Mouse (Mus musculus) retina, postnatal 1 day (tissue): ENCODE measurements at regions not wholly inside any gene's neighbourhood (a gene's known extent, or its start where the extent isn't known, plus 50 kb on each side); places are given as distances from the start of the nearest gene placed in this dataset.

Source experiments
- DNase-seq: peaks from one replicate; pipeline ENCODE4 v3.0.0-alpha.2; 2012

DNA sequence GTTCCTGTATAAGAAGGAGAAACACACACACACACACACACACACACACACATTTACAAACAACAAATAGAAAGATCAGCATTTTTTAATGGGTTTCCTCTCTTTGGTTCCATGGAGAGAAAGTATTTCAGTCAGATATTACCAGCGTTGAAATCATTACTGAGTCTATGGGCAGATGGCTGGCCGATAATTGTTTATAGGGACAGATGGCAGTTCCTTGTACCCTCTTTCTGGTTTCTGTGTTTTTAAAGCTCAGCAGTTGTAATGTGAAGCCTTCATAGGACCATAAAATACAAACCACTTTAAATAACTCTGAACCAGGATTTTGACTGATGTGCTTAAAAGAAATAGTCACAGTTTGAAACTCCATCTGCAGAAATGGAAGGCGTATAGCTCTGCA is 487.5 kb upstream of the Cypt14 start:
- peak; percentile 0 for DNase-seq

DNA sequence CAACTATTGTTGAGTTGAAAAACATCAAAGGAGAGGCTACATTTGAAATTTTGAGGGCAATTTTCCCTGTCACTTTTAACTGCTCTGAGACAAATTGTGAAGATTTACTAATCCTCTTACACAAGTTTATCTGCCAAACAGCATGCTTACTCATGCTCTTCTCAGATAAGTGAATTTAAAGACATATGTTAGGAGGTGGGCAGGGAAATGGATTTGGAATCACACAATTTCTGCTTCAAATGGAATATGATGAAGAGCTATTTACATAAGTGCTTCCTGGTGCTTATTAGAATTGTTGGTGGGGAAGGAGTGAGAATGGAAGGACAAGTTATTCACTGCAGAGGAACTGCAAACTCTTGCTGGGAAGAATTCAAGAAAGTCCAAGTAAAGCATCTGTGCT is 473.2 kb upstream of the Cypt14 start:
- DNase-seq, result no peak
